ENCODE assay signal across 12 mouse cellular contexts in the genomic region with DNA sequence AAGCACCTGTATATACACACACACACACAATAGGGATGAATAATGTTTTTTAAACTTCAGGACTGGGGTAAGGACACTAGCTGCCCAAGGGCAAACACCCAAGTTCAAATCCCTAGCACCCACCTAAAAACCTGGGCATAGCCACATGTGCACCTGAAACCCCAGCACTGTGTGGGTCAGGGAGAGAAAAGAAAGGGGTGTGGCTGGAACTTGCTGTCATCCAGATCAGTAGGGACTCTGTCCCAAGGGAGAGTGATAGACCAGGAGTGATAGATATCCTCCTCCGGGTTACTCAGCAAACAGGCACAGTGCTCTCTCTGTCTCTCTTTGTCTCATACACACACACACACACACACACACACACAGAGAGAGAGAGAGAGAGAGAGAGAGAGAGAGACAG. TPM values are rescaled to one million over a fixed set of nuclear protein-coding genes. Genes with fewer than 3 reads are reported as not detected.
A peak's percentile ranks its signal among the peaks of the same experiment; 100 is the strongest.
DNase-seq lines count a peak whose midpoint lies in the region; ATAC-seq and TF ChIP-seq lines count a peak whose summit lies in the region.
"Had no signal": no experiment of that assay in that cellular context is flagged by ENCODE, and none has a peak within 500 bp of the region (broad histone marks: within the 10 kb centered on the region; RNA-seq: fewer than 3 reads in every experiment).

No protein-coding gene starts in this region.

- H3K9ac ChIP-seq in heart, embryonic 12.5 days, result 0 out of 2 replicates have a peak overlapping the region, but pooled peaks have one; percentile 47
- H3K9ac ChIP-seq in CH12.LX (ENCODE audit: insufficient read depth, low read depth), result peak overlapping the region; percentile 74
- peak overlapping the region; percentile 42; the same call in 1 of the 2 replicates for H3K9ac ChIP-seq in forebrain, embryonic 14.5 days (ENCODE audit: low read length)
- peak overlapping the region; percentile 36; the same call in 1 of the 2 replicates for H3K9ac ChIP-seq in midbrain, embryonic 13.5 days (replicated peaks)

- H3K9me3 ChIP-seq in heart, embryonic 12.5 days (replicated peaks), result no peaks in the 10 kb centered on the region
- H3K9me3 ChIP-seq in CH12.LX (replicated peaks; ENCODE audit: low read length), result no peaks in the 10 kb centered on the region
- no peaks in the 10 kb centered on the region for H3K9me3 ChIP-seq in forebrain, embryonic 14.5 days (replicated peaks; ENCODE audit: control insufficient read depth, low read length)
- H3K9me3 ChIP-seq in midbrain, embryonic 13.5 days, result no peaks in the 10 kb centered on the region

- H3K79me2 ChIP-seq in CH12.LX (replicated peaks; ENCODE audit: control insufficient read depth, extremely low read depth, insufficient read depth, poor library complexity, severe bottlenecking), result no peaks in the 10 kb centered on the region

- no peak for TF ChIP-seq EP300 in CH12.LX (IDR thresholded peaks at IDR 0.05; ENCODE audit: low read length)

- WGBS in heart, embryonic 12.5 days, result 45% methylated on average over 1 of the region's 1 CpGs
- 74% methylated on average over 1 of the region's 1 CpGs for WGBS in forebrain, embryonic 14.5 days
- 74% methylated on average over 1 of the region's 1 CpGs for WGBS in midbrain, embryonic 13.5 days

- no peak for DNase-seq in heart, adult 11 months
- DNase-seq in CH12.LX (ENCODE audit: extremely low read depth), result no peak
- DNase-seq in forebrain, embryonic 14.5 days (ENCODE audit: low spot score), result no peak
- DNase-seq in retina, postnatal 1 day, result no peak
- no peak for DNase-seq in adrenal gland, adult 2 months
- DNase-seq in ovary, postnatal 36 days (ENCODE audit: low spot score), result no peak
- DNase-seq: cerebellum, adult 9-11 months had no signal

- H3K27me3 ChIP-seq in heart, embryonic 12.5 days (replicated peaks), result no peaks in the 10 kb centered on the region
- peaks cover 1% of the 10 kb centered on the region for H3K27me3 ChIP-seq in CH12.LX (replicated peaks)
- H3K27me3 ChIP-seq in forebrain, embryonic 14.5 days (replicated peaks; ENCODE audit: control insufficient read depth, insufficient read depth, low read length), result no peaks in the 10 kb centered on the region
- no peaks in the 10 kb centered on the region for H3K27me3 ChIP-seq in midbrain, embryonic 13.5 days

- H3K4me2 ChIP-seq in heart, embryonic 12.5 days, result no peak overlapping the region
- H3K4me2 ChIP-seq in CH12.LX (ENCODE audit: insufficient read depth, low read depth, poor library complexity, severe bottlenecking), result peak overlapping the region; percentile 76; the same call in 1 of the 2 replicates
- H3K4me2 ChIP-seq in forebrain, embryonic 14.5 days (ENCODE audit: low read length), result peak overlapping the region; percentile 58; the same call in 1 of the 2 replicates
- peak overlapping the region; percentile 53 for H3K4me2 ChIP-seq in midbrain, embryonic 13.5 days (replicated peaks)

- no peak for TF ChIP-seq CTCF in CH12.LX (conservative IDR thresholded peaks at IDR 0.05 in 1 of 2, IDR thresholded peaks at IDR 0.05 in 1 of 2; ENCODE audit: low read depth in 2 of 2, low read length in 2 of 2)

- no peaks in the 10 kb centered on the region for H3K36me3 ChIP-seq in heart, embryonic 12.5 days
- peaks cover 0 to 18% of the 10 kb centered on the region in 2 experiments for H3K36me3 ChIP-seq in CH12.LX (replicated peaks in 1 of 2; ENCODE audit: control insufficient read depth in 1 of 2, insufficient read depth in 1 of 2, low read length in 1 of 2)
- no peaks in the 10 kb centered on the region for H3K36me3 ChIP-seq in forebrain, embryonic 14.5 days (ENCODE audit: control insufficient read depth, insufficient read depth, low read length)
- H3K36me3 ChIP-seq in midbrain, embryonic 13.5 days, result no peaks in the 10 kb centered on the region

- peaks cover 13% of the 10 kb centered on the region for H3K4me1 ChIP-seq in heart, embryonic 12.5 days (replicated peaks)
- H3K4me1 ChIP-seq in CH12.LX (ENCODE audit: control insufficient read depth in 1 of 2, insufficient read depth in 2 of 2), result peaks cover 2 to 25% of the 10 kb centered on the region in 2 experiments; a peak in 3 of 4 replicates
- peaks cover 14% of the 10 kb centered on the region for H3K4me1 ChIP-seq in forebrain, embryonic 14.5 days (ENCODE audit: control insufficient read depth, insufficient read depth, low read length)
- peaks cover 23% of the 10 kb centered on the region for H3K4me1 ChIP-seq in midbrain, embryonic 13.5 days (replicated peaks)

- H3K27ac ChIP-seq in heart, embryonic 12.5 days (ENCODE audit: poor library complexity, severe bottlenecking), result no peak overlapping the region
- no peak overlapping the region for H3K27ac ChIP-seq in CH12.LX (ENCODE audit: insufficient read depth, low read depth)
- H3K27ac ChIP-seq in forebrain, embryonic 14.5 days (ENCODE audit: low read depth, low read length), result no peak overlapping the region; the same call in 1 of the 2 replicates
- H3K27ac ChIP-seq in midbrain, embryonic 13.5 days, result peak overlapping the region; percentile 99
- H3K27ac ChIP-seq: macrophage had no signal

- TF ChIP-seq RAD21 in CH12.LX (IDR thresholded peaks at IDR 0.05; ENCODE audit: low read depth, low read length), result no peak

- H3K4me3 ChIP-seq in heart, embryonic 12.5 days, result no peak overlapping the region
- no peak overlapping the region for H3K4me3 ChIP-seq in CH12.LX (replicated peaks in 1 of 3; ENCODE audit: low read depth in 2 of 3, low read length in 2 of 3, poor library complexity in 1 of 3)
- no peak overlapping the region for H3K4me3 ChIP-seq in forebrain, embryonic 14.5 days (ENCODE audit: low read depth, low read length)
- no peak overlapping the region; the same call in 1 of the 2 replicates for H3K4me3 ChIP-seq in midbrain, embryonic 13.5 days (replicated peaks)

- dilution Hi-C loops in CH12.LX (cut with MboI; ENCODE audit: extremely low pct_ligation_motif_present, extremely low pct_unique_long_range_greater_than_20kb, low sequenced_read_pairs), result no loop called here

- no peak for TF ChIP-seq POLR2A in CH12.LX (IDR thresholded peaks at IDR 0.05; ENCODE audit: low read depth, low read length)

- in situ Hi-C loops in CH12.LX (cut with MboI; ENCODE audit: low pct_ligation_motif_present, low pct_unique_long_range_greater_than_20kb, low sequenced_read_pairs), result no loop called here

- no peak for ATAC-seq in heart, embryonic 12.5 days (ENCODE audit: insufficient number of reproducible peaks, low FRiP score)
- ATAC-seq in forebrain, embryonic 14.5 days, result no peak
- ATAC-seq in midbrain, embryonic 13.5 days, result no peak
- ATAC-seq: intestine, postnatal 0 days had no signal

TF ChIP-seq in CH12.LX, 34 proteins besides CTCF, POLR2A, EP300 and RAD21 (continues in another document):
- no peak for TF ChIP-seq ETS1 (conservative IDR thresholded peaks at IDR 0.05; ENCODE audit: low read depth, low read length)
- TF ChIP-seq JUND (conservative IDR thresholded peaks at IDR 0.05; ENCODE audit: low read depth, low read length), result no peak
- no peak for TF ChIP-seq ZC3H11A (IDR thresholded peaks at IDR 0.05; ENCODE audit: low read depth, low read length)
- no peak for TF ChIP-seq TCF12 (IDR thresholded peaks at IDR 0.05; ENCODE audit: low read depth, low read length)
- TF ChIP-seq E2F4 (IDR thresholded peaks at IDR 0.05; ENCODE audit: insufficient replicate concordance, low read depth, low read length), result no peak
- TF ChIP-seq GABPA (IDR thresholded peaks at IDR 0.05; ENCODE audit: insufficient replicate concordance, low read depth, low read length), result no peak
- TF ChIP-seq MXI1 (IDR thresholded peaks at IDR 0.05; ENCODE audit: low read depth, low read length), result no peak
- TF ChIP-seq SMC3 (IDR thresholded peaks at IDR 0.05; ENCODE audit: low read depth, low read length), result no peak
- no peak for TF ChIP-seq JUN (IDR thresholded peaks at IDR 0.05; ENCODE audit: insufficient read depth, low read depth, low read length)
- no peak for TF ChIP-seq BHLHE40 (IDR thresholded peaks at IDR 0.05; ENCODE audit: low read depth, low read length)
- no peak for TF ChIP-seq CHD2 (IDR thresholded peaks at IDR 0.05; ENCODE audit: low read length)
- no peak for TF ChIP-seq MAFK (IDR thresholded peaks at IDR 0.05; ENCODE audit: insufficient replicate concordance, low read length)
- no peak for TF ChIP-seq TBP (conservative IDR thresholded peaks at IDR 0.05; ENCODE audit: low read depth, low read length)
- TF ChIP-seq NRF1 (IDR thresholded peaks at IDR 0.05; ENCODE audit: low read depth, low read length), result no peak
- no peak for TF ChIP-seq MAX (IDR thresholded peaks at IDR 0.05; ENCODE audit: low read length)
- TF ChIP-seq KAT2A (IDR thresholded peaks at IDR 0.05; ENCODE audit: insufficient replicate concordance, low read length), result no peak

RNA-seq across cellular contexts. Expression of gene Hlcs, which starts 2.0 kb away (rescaled TPM):
- 10.3 and 11.0 TPM in 2 replicates for polyA plus RNA-seq in heart, embryonic 12.5 days (2016; fragmentation: Nextera tagmentation; extraction: Ambion mirVana)
- total RNA-seq in CH12.LX (2012; rRNA removed) (7.8 and 9.4 TPM in 2 replicates), CH12.LX (2014; rRNA removed) (4.2 and 5.3 TPM in 2 replicates)
- polyA plus RNA-seq in CH12.LX (2012; ENCODE audit: insufficient read length, low read depth), result 11.3 and 12.5 TPM in 2 replicates
- polyA plus RNA-seq in forebrain, embryonic 14.5 days (2014; fragmentation: Nextera tagmentation; extraction: Ambion mirVana), result 3.9 and 4.0 TPM in 2 replicates
- 9.2 and 9.8 TPM in 2 replicates for polyA plus RNA-seq in midbrain, embryonic 13.5 days (2015; fragmentation: Nextera tagmentation; extraction: Ambion mirVana)
- total RNA-seq in adrenal gland, adult 2 months (2021), result 10 to 100 TPM; 15.0 to 16.6 TPM
- polyA plus RNA-seq in adrenal gland, adult 2 months (2012; rRNA removed), result 10.3 and 10.4 TPM in 2 replicates

RNA-seq across cellular contexts. Expression of gene Ripply3, which starts 16.8 kb away (rescaled TPM):
- polyA plus RNA-seq in heart, embryonic 12.5 days (2016; fragmentation: Nextera tagmentation; extraction: Ambion mirVana), result 4.2 and 4.3 TPM in 2 replicates
- total RNA-seq in CH12.LX (2012; rRNA removed) (6.1 and 6.5 TPM in 2 replicates), CH12.LX (2014; rRNA removed) (0.20 and 0.28 TPM in 2 replicates)
- polyA plus RNA-seq in CH12.LX (2012; ENCODE audit: insufficient read length, low read depth), result 1.0 and 1.3 TPM in 2 replicates
- polyA plus RNA-seq in forebrain, embryonic 14.5 days (2014; fragmentation: Nextera tagmentation; extraction: Ambion mirVana), result 0.74 and 0.99 TPM in 2 replicates
- polyA plus RNA-seq in midbrain, embryonic 13.5 days (2015; fragmentation: Nextera tagmentation; extraction: Ambion mirVana), result 1.2 and 1.3 TPM in 2 replicates
- 1 to 10 TPM; 4.1 to 7.5 TPM for total RNA-seq in adrenal gland, adult 2 months (2021)
- 2.4 and 3.0 TPM in 2 replicates for polyA plus RNA-seq in adrenal gland, adult 2 months (2012; rRNA removed)
- polyA plus RNA-seq: erythroblast, embryonic 14.5 days; macrophage had no signal

RNA-seq across cellular contexts. Expression of gene Ttc3, which starts 59.0 kb away (rescaled TPM):
- polyA plus RNA-seq in heart, embryonic 12.5 days (2016; fragmentation: Nextera tagmentation; extraction: Ambion mirVana), result 212 and 237 TPM in 2 replicates
- total RNA-seq in CH12.LX (2012; rRNA removed) (65.2 and 74.5 TPM in 2 replicates), CH12.LX (2014; rRNA removed) (59.0 TPM in 2 replicates)
- polyA plus RNA-seq in CH12.LX (2012; ENCODE audit: insufficient read length, low read depth), result 67.7 and 73.4 TPM in 2 replicates
- 815 and 924 TPM in 2 replicates for polyA plus RNA-seq in forebrain, embryonic 14.5 days (2014; fragmentation: Nextera tagmentation; extraction: Ambion mirVana)
- polyA plus RNA-seq in midbrain, embryonic 13.5 days (2015; fragmentation: Nextera tagmentation; extraction: Ambion mirVana), result 803 and 871 TPM in 2 replicates
- 10 to 100 TPM; 88.2 to 98.1 TPM for total RNA-seq in adrenal gland, adult 2 months (2021)
- polyA plus RNA-seq in adrenal gland, adult 2 months (2012; rRNA removed), result 32.0 and 32.1 TPM in 2 replicates
